Mouse (Mus musculus) monocyte, adult 5-6 weeks (primary cell): Measurements from ENCODE around the gene Zfp791. TPM values are rescaled to one million over a fixed set of nuclear protein-coding genes. Genes with fewer than 3 reads are reported as not detected.

Experiments used
- ATAC-seq: fragments of 153-309, 156-312 bp; replicated peaks from 2 replicates; pipeline ENCODE4 v1.8.0; 2017; ENCODE audit warnings: mild to moderate bottlenecking; ENCODE audit not compliant: low TSS enrichment, insufficient number of reproducible peaks, severe bottlenecking, poor library complexity, low FRiP score
- total RNA-seq: library from RNA; stranded (forward); fragments of 200-1000, 200-491, 200-594 nt; gene quantifications from 3 replicates; pipeline ENCODE4 v1.2.3, GENCODE M21; 2017

Zfp791 gene
- total RNA-seq, 1 experiment from 2014 or later, result not detected

DNA sequence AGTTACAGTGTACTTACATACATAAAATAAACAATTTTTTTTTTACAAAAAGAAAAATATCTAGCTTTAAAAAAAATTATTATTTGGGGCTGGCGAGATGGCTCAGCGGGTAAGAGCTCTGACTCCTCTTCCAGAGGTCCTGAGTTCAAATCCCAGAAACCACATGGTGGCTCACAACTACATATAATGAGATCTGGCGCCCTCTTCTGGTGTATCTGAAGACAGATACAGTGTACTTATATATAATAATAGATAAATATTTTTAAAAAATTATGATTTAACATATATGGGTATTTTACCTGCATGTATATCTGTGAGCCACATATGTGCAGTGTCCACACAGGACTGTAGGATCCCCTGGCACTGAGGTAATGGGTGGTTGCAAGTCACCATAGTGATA lies 36.7 kb downstream of the Zfp791 start:
- ATAC-seq, result no peak

DNA sequence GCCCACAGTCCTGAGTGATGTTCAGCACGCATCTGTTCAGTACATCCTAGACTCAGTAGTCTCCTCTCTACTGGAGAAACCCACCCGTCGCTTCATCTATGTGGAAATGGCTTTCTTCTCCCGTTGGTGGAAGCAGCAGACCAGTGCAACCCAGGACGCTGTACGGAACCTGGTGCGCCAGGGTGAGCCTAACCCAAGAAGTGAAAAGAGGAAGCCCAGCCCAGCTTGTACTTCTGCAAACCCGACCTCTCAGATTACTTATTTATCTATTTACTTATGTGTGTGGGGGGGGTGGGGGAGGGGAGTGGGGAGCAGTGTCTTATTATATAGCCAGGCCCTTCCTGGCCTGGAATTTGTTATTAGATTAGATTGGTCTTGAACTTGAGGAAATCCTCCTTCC lies 38.3 kb downstream of the Zfp791 start:
- ATAC-seq, result peak; percentile 34

DNA sequence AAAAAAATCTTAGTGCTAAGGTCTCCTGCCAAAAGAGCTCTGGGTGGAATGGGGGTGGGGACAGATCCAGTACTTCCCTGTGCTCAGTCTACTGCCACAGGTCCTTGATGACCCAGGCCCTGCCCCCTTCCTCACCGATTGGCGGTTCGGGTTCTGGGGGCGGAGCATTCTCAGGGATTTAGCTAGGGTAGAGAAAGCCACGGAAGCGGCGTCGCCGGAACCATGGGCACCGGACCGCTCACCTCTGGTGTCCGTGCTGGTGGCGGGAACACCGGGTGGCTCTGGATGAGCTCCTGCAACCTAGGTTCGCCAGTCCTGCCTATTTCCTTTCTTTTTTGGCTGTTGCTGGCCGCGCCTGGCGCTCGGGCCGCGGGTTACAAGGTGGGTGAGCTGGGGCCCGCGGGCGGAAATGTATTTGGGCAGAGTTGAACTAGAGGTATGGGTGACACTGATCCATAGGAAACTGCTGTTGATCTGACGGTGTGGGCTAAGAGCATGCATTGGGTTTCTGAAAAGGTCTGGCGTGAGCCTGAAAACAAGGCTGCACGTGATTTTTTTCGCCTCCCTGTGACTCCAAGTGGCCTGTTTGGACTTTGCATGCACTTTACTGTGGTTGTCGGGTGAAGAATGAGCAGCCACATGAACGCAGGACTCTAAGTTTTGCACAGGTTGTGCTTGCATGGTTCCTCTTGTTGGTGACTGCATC lies 39.6 kb downstream of the Zfp791 start, which contains the start of gene Man2b1:
Man2b1 (plus strand) TSS at position 163 of the 706 bp plus-strand sequence.
- ATAC-seq, result peak; percentile 69

DNA sequence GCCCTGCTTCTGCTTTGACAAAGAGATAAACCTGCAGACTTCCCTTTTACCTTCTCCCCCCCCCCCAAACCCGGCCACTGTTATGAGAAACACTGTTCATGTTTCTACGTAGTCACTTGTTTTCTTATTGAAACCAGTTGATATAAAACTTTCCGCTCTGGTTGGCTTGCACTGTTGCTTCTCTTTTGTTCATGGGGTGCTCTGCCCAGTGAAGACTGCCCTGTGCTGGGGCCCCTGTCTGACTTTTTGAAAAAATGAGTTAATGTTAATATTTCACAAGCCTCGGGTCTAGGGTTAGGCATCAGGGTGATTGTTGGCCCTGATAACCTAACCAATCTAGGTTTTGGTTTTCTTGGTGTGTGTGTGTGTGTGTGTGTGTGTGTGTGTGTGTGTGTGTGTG lies 40.7 kb downstream of the Zfp791 start:
- ATAC-seq, result 0 out of 2 replicates have a peak, but pooled peaks have one; percentile 10

DNA sequence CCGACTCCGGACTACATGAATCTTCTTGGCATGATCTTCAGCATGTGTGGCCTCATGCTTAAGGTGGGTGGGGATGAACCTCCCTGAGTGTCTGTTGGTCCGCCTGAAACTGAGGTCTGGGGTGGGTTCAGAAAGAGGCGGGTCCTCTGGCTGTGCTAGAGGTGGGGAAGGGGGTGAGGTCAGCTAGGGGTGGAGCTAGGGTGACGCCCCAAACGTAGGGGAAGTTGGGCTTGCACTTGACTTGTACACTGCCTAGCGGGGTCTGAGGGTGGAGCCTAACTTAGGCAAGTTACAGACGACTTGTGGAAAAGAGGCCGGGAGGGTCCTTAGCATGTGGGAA lies 41.7 kb downstream of the Zfp791 start, which contains the start of gene Wdr83:
Wdr83 (minus strand) TSS at position 91 of the 340 bp plus-strand sequence.
- ATAC-seq, result peak; percentile 50

DNA sequence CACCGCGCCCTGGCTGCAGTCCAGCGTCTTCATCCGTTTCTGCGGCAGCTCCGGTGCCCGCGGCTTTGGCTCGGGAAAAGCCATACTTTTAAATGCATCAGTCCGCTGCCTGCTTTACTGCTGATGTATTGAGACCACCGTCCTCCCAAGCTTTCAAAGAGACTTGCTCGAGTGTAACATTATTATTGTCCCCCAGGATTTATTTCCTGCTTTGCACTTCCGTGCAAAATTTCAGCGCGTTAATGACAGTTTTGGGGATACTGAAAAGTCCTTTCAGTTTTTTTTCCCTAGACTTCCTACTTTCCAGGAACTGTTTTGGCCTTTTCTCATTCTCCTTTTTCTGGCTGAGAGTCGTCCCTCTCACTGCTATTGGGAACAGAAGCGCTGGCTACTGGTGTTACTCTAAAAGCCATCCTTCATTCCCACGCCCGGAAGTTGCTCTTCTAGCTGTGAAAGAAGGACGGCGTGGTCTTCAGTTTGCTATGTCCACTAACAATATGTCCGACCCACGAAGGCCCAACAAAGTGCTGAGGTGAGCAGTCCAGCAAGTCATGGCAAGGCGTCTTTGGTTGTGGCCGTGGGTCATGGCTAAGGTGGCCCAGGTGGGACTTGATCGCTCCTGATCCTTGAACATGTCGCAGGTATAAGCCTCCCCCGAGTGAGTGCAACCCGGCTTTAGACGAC lies 42.2 kb downstream of the Zfp791 start, which contains the start of gene Wdr83os:
Wdr83os (plus strand) TSS at position 209 of the 684 bp plus-strand sequence.
- peak; percentile 10; the same call in 1 of the 2 replicates for ATAC-seq

DNA sequence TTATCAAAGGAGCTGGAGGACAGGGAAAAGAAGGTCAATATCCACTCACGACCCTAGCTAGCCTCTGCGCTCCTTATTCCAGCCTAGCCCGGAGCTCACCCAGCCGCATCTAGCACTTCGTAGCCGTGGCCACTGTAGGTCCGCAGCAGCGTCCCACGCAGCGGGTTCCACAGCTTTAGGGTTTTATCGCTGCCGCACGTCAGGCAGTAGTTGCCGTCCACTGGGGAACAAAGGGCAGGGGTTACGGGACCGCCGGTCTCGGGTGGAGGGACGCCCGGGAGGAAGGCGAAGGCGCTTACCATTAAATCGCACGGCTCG lies 42.7 kb downstream of the Zfp791 start:
- no peak for ATAC-seq

DNA sequence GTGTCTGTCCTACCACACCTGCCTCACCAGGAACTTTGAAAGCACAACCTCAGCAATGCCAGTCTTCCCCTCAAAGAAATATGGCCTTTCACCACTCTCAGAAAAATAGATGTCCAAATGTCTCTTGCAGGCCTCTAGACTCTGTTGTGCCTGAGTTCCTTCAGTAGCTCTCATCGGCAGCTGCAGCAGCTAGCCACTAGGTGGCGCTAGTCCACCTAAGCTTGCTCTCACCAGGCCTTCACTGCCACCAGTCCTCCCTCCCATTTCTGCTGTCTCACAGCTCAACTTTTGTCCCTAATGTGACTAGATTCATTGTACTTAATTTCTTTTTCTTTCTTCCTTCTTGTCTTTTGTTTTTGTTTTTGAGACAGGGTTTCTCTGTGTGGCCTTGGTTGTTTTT lies 45.9 kb downstream of the Zfp791 start:
- 0 out of 2 replicates have a peak, but pooled peaks have one; percentile 23 for ATAC-seq

DNA sequence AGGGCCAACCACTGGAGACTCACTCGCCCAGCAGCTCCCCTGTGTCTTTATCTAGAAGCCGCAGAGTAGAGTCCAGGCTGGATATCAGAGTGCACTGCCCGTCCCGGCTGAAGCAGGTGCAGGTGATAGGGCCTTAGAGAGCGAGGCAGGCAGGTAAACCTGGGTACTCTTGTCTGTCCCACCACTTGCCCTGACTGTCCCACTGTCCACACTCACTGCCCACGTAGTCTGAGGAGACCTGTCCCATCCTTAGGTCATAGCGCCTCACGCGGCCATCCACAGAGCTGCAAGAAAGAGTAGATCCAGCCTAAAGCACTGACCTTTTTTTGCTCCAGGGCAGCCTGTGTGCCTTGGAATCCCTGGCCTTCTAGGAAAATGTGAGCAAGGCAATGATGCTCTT lies 46.9 kb downstream of the Zfp791 start:
- ATAC-seq, result no peak

DNA sequence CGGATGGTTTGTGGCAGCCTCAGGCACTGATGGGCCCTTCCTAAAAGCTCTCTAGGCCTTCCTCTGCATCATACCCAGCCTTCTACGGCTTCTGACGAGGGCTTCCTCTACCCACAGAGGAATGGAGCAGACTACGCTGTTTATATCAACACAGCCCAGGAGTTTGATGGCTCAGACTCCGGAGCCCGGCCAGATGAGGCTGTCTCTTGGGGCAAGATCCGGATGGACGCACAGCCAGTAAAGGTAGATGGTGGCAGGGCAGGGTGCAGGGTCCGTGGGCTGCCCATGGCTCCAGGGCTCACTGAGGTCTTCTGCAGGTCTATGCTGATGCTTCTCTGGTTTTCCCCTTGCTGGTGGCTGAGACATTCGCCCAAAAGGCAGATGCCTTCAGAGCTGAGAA lies 48.3 kb downstream of the Zfp791 start:
- ATAC-seq, result no peak

DNA sequence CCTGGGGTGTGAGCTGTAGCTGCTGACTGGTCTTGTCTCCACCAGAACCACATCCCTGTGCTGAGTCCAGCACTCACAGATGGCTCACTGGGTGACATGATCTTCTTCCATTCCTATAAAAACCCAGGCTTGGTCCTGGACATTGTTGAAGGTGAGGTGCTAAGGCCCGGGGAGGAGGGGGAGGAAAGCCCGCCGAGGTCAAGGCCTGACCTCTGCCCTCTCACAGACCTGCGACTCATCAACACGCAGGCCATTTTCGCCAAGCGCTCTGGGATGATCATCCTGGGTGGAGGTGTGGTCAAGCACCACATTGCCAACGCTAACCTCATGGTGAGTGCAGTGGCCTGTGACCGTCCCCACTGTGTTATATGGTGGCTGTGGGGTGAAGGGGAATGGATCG lies 48.7 kb downstream of the Zfp791 start:
- no peak for ATAC-seq

DNA sequence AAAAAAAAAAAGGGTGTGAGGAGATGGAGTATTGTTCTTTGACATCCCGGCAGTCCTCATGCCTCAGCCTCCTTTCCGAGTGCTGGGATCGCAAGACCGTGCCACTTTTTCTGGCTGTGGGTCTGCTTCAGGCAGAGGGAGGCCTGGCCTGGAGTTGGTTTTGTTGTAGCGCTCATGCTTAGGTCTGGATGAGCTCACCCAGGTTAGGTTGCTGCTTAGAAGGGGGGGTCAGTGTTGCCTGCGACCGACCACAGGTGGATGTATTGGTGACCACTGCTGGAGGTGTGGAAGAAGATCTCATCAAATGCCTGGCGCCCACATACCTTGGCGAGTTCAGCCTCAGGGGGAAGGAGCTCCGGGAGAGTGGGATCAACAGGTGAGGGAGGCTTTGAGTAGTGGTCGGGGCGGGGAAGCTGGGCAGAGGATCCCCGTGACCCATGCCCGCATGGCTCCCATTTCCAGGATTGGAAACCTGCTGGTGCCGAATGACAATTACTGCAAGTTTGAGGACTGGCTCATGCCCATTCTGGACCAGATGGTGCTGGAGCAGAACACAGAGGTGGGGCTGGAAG lies 49.8 kb downstream of the Zfp791 start:
- ATAC-seq, result no peak

DNA sequence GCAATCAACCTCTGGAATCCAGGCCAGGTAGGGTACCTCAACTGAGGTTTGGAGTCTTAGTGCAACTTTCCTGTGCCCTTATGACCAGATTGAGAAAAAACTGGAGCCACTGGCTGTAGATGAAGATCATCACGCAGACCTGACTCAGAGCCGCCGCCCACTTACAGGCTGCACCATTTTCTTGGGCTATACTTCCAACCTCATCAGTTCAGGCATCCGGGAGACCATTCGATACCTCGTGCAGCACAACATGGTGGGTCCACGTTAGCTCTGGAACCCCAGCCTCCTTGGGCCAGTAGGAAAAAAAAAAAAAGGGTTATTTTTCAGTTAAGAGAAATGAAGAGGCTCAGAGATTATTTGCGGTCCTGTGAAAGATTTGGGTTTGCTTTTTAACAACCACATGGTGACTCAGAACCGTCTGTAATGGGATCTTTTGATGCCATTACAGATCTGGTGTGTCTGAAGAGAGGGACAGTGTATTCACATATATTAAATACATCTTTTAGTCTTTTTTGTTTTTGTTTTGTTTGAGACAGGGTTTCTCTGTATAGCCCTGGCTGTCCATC lies 50.4 kb downstream of the Zfp791 start:
- no peak for ATAC-seq

DNA sequence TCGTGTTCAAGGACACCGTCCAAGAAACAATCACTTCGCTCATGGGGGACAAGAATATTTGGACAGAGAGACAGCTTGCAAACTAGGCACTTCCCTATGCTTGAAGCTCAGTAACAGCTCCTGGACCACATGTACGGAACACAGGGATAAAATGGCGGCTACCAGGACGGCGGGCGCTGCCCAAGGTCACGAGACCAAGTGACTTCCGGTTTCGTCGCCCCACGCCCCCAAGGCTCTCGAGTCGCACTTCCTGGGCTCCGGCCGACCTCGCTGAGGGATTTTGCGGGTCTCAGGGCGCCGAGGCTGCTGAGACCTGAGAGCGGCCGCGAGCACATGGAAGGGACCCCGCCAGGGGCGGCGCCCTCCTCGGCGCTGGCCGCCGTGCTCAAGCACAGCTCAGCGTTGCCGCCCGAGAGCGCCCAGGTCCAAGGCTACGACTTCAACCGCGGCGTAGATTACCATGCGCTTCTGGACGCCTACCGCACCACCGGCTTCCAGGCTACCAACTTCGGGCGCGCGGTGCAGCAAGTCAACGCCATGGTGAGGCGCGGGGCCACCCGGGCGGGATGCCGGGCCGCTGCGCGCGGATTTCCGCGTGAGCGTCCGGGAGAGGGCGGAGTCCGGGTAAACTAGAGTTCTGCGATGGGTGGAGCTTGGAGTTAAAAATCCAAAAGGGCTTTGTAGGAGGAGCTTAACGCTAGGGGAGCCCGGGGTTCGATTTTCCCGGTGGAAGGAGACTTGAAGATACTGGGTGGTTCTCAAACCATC lies 51.2 kb downstream of the Zfp791 start, which contains the start of gene Dhps:
Dhps (plus strand) TSS at position 244 of the 768 bp plus-strand sequence.
- peak; percentile 82 for ATAC-seq

DNA sequence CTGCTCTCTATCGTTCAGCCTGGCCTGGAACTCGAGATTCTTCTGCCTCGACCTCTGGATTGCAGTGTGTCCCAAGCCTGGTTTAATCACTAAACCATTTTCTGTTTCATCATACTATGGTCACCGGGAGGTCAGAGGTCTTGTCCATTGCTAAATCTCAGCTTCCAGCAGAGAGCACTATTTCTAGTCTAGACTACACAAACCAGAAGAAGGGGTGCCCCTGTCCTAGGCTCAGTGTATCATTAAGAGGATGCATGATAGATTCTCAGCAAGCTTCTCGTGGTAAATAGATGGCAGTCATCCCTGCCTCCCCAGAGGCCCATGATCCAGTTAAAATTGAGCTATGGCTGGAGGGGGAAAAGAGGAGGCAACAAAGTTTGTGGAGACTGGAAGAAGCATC lies 51.9 kb downstream of the Zfp791 start:
- ATAC-seq, result no peak

DNA sequence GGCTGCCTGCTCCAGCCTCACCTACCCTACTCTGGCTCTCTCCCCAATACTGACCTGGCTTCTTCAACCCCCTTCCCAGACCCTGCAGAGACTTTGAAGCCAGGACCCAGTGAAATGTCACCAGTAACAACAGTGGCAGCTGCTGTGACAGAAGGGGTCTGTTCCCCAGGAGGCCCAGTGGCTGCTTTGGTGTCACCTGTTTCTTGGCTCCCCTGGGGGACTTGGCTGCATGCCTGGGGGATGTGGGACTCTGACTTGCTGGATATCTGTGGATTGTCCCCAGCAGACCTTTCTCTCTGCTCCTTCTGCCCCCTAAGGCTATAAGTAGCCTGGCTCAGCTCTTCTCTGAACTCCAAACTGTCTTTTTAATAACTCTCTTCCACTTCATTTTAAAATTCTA lies 54.9 kb downstream of the Zfp791 start, which contains the start of gene Gm5741:
Gm5741 (minus strand) TSS at position 1 of the 400 bp plus-strand sequence.
- ATAC-seq, result no peak

DNA sequence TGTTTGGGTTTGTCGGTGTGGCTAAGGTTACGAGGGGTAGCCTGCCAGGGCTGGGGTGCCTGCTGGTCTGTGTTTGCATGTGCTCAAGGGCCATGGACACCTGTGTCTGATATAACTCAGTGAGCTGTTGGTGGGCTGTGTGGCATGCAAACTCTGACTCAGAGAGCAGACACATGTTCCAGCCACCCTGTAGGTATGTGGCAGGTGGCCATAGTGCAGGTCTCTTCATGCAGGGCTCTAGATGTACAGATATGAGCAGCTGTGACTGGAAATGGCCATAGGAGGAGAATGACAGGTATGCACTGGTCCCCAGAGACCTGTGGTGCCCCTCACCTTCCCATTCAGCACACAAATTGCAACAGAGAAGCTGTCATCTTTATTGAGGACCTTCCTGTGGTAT lies 55.7 kb downstream of the Zfp791 start:
- no peak for ATAC-seq

DNA sequence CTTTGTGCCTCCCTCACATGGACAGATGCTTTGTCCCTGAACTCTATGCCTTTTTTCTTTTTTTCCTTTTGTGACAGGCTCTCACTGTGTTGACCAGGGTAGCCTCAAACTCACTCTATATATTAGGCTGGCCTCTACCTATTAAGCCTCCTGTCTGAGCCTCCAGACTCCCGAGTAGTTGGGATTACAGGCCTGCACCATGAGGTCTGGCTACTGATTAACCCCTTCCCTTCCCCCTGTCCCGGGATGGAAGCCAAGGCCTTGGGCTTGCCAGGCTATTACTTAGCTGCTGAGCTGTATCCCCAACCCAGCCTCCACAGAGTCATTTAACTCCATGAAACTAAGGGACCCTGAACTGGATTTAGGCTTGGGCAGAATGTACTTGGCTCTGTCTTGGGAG lies 57.7 kb downstream of the Zfp791 start:
- ATAC-seq, result no peak

DNA sequence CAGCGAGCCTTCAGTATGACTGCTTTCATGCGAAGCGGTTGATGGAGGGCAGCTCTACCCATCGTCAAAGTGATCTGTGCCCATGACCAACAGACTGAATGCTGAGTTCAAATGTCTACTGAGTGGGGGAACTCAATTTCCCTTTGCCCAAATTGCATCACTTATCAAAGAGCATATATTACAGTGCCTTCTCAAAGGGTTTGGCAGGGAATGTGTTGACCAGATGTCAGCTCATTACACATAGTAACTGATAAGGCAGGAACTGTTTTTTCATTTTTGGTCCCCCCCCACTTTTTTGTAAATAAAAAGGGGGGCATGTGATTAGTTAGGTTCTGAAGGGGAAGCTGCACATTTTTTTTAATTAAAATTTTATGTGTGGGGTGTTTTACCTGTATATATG lies 60.3 kb downstream of the Zfp791 start:
- ATAC-seq, result no peak
